Mouse (Mus musculus) forebrain, embryonic 16.5 days (tissue): ENCODE measurements around the gene Esyt3. TPM values are rescaled to one million over a fixed set of nuclear protein-coding genes. Genes with fewer than 3 reads are reported as not detected.

Source experiments
- ATAC-seq: fragments of 200-750 bp; cut with Nextera tagmentation; 2 replicates; pipeline ENCODE4 v1.8.0; 2017; ENCODE audit warnings: mild to moderate bottlenecking, moderate library complexity
- H3K27ac ChIP-seq: fragments of 300-500 bp; sonication (generic); 2 replicates; pipeline ENCODE4 v1.5.1; 2014; ENCODE audit warnings: low read length, control low read depth
- H3K27me3 ChIP-seq: fragments of 300-500 bp; sonication (generic); replicated peaks from 2 replicates; pipeline ENCODE4 v1.6.1; 2014; ENCODE audit warnings: low read length; ENCODE audit not compliant: control insufficient read depth, insufficient read depth
- H3K36me3 ChIP-seq: fragments of 300-500 bp; sonication (generic); 2 replicates; pipeline ENCODE4 v1.6.1; 2014; ENCODE audit not compliant: control insufficient read depth, insufficient read depth
- H3K4me1 ChIP-seq: fragments of 300-500 bp; sonication (generic); replicated peaks from 2 replicates; pipeline ENCODE4 v1.6.1; 2014; ENCODE audit warnings: low read length; ENCODE audit not compliant: control insufficient read depth, insufficient read depth
- H3K4me2 ChIP-seq: fragments of 300-500 bp; sonication (generic); 2 replicates; pipeline ENCODE4 v1.6.1; 2014; ENCODE audit warnings: mild to moderate bottlenecking, low read length, control low read depth
- H3K4me3 ChIP-seq: fragments of 300-500 bp; sonication (generic); replicated peaks from 2 replicates; pipeline ENCODE4 v1.5.1; 2014; ENCODE audit warnings: mild to moderate bottlenecking, low read length, control low read depth
- H3K9ac ChIP-seq: fragments of 300-500 bp; sonication (generic); replicated peaks from 2 replicates; pipeline ENCODE4 v1.6.1; 2014; ENCODE audit warnings: low read depth, low read length, control low read depth
- H3K9me3 ChIP-seq: fragments of 300-500 bp; sonication (generic); 2 replicates; pipeline ENCODE4 v1.6.1; 2016; ENCODE audit warnings: low read length; ENCODE audit not compliant: control insufficient read depth
- WGBS: fragments of 180-500 bp; shearing (Covaris S2); extraction: QIAGEN DNeasy Blood & Tissue Kit; methylation state at CpG from one replicate; pipeline ENCODE4 v1.1.7; 2014; 5-methylcytosine and 5-hydroxymethylcytosine counted together
- polyA plus RNA-seq: library from polyadenylated mRNA; unstranded; fragments of >200 nt; fragmentation: Nextera tagmentation; extraction: Ambion mirVana; gene quantifications from 2 replicates; pipeline ENCODE4 v1.2.1, GENCODE M21; 2015

Gene Esyt3
- polyA plus RNA-seq, 1 experiment from 2014 or later: 0.66 TPM

DNA sequence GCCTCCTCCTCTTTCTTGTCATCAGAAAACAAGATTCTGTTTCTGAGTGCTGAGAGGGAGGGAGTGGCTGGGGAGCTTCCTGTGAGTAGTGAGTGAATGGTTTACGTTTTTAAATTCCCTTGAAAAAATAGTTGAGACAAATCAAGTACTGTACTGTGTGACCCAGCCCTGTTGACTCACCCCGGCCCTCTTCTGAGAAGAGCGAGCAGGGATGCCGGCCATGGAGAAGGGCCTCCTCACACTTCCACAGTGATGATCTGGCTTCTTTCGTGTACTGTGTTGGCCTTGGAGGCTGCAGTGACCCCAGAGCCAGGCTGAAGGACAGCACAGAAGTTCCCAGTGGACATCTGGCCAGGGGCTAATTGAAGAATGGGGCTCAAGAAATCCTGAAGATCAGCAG lies 54.1 kb downstream of the Esyt3 start:
- Histone ChIP-seq H3K4me2 (no peak overlapping the region), H3K36me3 (peaks cover 15% of the 10 kb centered on the region), H3K9ac (no peak overlapping the region), H3K4me3 (no peak overlapping the region), H3K27me3 (no peaks in the 10 kb centered on the region), H3K9me3 (no peaks in the 10 kb centered on the region), H3K27ac (no peak overlapping the region), H3K4me1 (no peaks in the 10 kb centered on the region)
- no peak for ATAC-seq
- 97% methylated on average over 5 of the region's 5 CpGs for WGBS

Other genes starting within 250 kb of the Esyt3 start
- gene Pik3cb, start 217.9 kb downstream of the Esyt3 start, polyA plus RNA-seq: 3.2 and 3.9 TPM in 2 replicates
- gene Faiml, start 121.3 kb downstream of the Esyt3 start, polyA plus RNA-seq: not detected in 2 replicates
- 81.5 and 84.4 TPM in 2 replicates for gene Cep70, start 115.2 kb downstream of the Esyt3 start, polyA plus RNA-seq
- gene Mras, start 78.8 kb upstream of the Esyt3 start, polyA plus RNA-seq: 47.5 and 48.3 TPM in 2 replicates
- 0.41 and 0.61 TPM in 2 replicates for gene Nme9, start 92.9 kb upstream of the Esyt3 start, polyA plus RNA-seq
- gene Armc8, start 210.3 kb upstream of the Esyt3 start, polyA plus RNA-seq: 65.7 and 69.2 TPM in 2 replicates
- 28.1 and 32.1 TPM in 2 replicates for gene Dbr1, start 217.2 kb upstream of the Esyt3 start, polyA plus RNA-seq